Mouse (Mus musculus): ENCODE results near the gene Etl4.

DNA sequence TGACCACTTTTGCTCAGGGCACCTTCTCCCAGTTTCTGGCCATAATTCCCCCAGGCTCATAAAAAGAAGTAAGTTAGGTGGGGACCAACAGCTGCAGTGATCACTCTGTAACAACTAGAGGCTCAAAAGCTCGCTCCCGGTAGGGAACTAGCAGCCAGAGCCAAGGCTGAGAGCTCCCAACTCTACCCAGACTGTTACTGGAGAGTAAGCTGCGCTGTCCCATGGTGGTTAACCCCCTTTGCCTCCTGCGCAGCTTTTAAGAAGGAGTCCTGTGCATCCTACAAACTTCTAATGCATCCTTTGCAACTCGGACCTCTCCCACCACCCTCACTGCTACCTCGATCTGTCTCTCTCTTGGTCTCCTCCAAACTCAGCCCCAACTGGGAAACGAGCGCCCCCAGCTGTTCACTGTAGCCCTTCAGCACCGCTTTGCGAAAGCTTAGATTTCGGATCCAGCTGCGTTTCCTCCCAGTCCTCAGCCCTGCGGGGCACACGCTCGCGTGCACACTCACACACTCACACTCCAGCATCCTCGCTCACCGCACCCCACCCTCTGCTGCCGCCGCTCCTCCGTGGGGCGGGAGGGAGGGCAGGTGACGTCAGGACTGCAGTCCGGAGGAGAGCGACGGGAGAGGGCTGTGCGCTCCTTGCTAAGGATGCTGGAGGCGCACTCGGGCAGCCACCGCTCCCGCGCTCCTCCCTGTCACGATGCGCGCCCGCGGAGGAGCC, at the start of gene Etl4:
- TF ChIP-seq POLR2A (IDR thresholded peaks at IDR 0.05; ENCODE audit: borderline replicate concordance, control insufficient read depth, low read depth, low read length) (no peak), CTCF (IDR thresholded peaks at IDR 0.05; ENCODE audit: control insufficient read depth, insufficient read depth, low read length) (no peak)

Measured in bone marrow, adult 2 months (tissue).